Mouse (Mus musculus) heart, postnatal 4 days (tissue): ENCODE results near the gene Hspa1b. TPM values are rescaled to one million over a fixed set of nuclear protein-coding genes. Genes with fewer than 3 reads are reported as not detected.
A peak's percentile ranks its signal among the peaks of the same experiment; 100 is the strongest.
"Not testable (repeated sequence)": the region's sequence is repeated elsewhere in the genome, so short reads cannot be mapped to it uniquely, and the experiment has no call there.

Experiments used
- DNase-seq: peaks from one replicate; pipeline ENCODE4 v3.0.0; 2021
- total RNA-seq, 2 experiments: library from RNA; stranded (reverse); gene quantifications; 2 replicates each; pipeline ENCODE4 v1.2.3; 2021

Gene Hspa1b
- total RNA-seq, 2 experiments from 2014 or later = 4.8 to 5.2 TPM

- peak; percentile 92 for DNase-seq
Observed at GRCm38 (mm10) chr17:34981690-34982180, 22.7 kb upstream of the Hspa1b start, which contains the start of gene Lsm2. TSS of gene Lsm2 (plus strand) at chr17:34981862.

- DNase-seq = peak; percentile 43
Observed at GRCm38 (mm10) chr17:34980655-34981054, 21.6 kb upstream of the Hspa1b start.

- no peak for DNase-seq
Observed at GRCm38 (mm10) chr17:34979631-34980030, 20.6 kb upstream of the Hspa1b start.

- no peak for DNase-seq
Observed at GRCm38 (mm10) chr17:34978239-34978638, 19.2 kb upstream of the Hspa1b start.

- no peak for DNase-seq
Observed at GRCm38 (mm10) chr17:34977000-34977399, 18.0 kb upstream of the Hspa1b start.

- DNase-seq = no peak
Observed at GRCm38 (mm10) chr17:34975581-34976492, 16.8 kb upstream of the Hspa1b start.

- peak; percentile 87 for DNase-seq
Observed at GRCm38 (mm10) chr17:34972069-34972749, 13.2 kb upstream of the Hspa1b start, which contains the start of the genes Hspa1a and Hspa1l. TSS of gene Hspa1a (minus strand) at chr17:34972156. TSS of gene Hspa1l (plus strand) at chr17:34972703.

GRCm38 (mm10) chr17:34971694-34972068 is 12.6 kb upstream of the Hspa1b start:
- DNase-seq = not testable (repeated sequence)

GRCm38 (mm10) chr17:34970850-34971249 is 11.8 kb upstream of the Hspa1b start:
- not testable (repeated sequence) for DNase-seq

GRCm38 (mm10) chr17:34969822-34970221 is 10.8 kb upstream of the Hspa1b start, which contains the start of gene Gm20481:
TSS of gene Gm20481 (plus strand) at chr17:34969912.
- not testable (repeated sequence) for DNase-seq

GRCm38 (mm10) chr17:34965627-34966026 is 6.6 kb upstream of the Hspa1b start:
- DNase-seq = no peak

GRCm38 (mm10) chr17:34964640-34965049 is 5.6 kb upstream of the Hspa1b start:
- DNase-seq = no peak

GRCm38 (mm10) chr17:34962841-34963240 is 3.8 kb upstream of the Hspa1b start:
- DNase-seq = no peak

GRCm38 (mm10) chr17:34962125-34962524 is 3.1 kb upstream of the Hspa1b start:
- peak; percentile 43 for DNase-seq

GRCm38 (mm10) chr17:34960702-34961493 is 1.9 kb upstream of the Hspa1b start:
- no peak for DNase-seq

- DNase-seq = peak; percentile 30
Observed at GRCm38 (mm10) chr17:34959881-34960515, 960 bp upstream of the Hspa1b start.

- not testable (repeated sequence) for DNase-seq
Observed at GRCm38 (mm10) chr17:34958734-34959129, 306 bp downstream of the Hspa1b start.

- DNase-seq = not testable (repeated sequence)
Observed at GRCm38 (mm10) chr17:34957966-34958365, 1.1 kb downstream of the Hspa1b start.

- not testable (repeated sequence) for DNase-seq
Observed at GRCm38 (mm10) chr17:34957291-34957690, 1.7 kb downstream of the Hspa1b start.

GRCm38 (mm10) chr17:34956340-34956739 is 2.7 kb downstream of the Hspa1b start:
- no peak for DNase-seq

- DNase-seq = no peak
Observed at GRCm38 (mm10) chr17:34955884-34956283, 3.2 kb downstream of the Hspa1b start.

- no peak for DNase-seq
Observed at GRCm38 (mm10) chr17:34954831-34955230, 4.2 kb downstream of the Hspa1b start.
